Mouse (Mus musculus) bone marrow, adult 2 months (tissue): ENCODE data around the gene Gm17455.

ENCODE experiments used
- CTCF ChIP-seq: fragments of 200-500 bp; IDR thresholded peaks from 2 replicates; pipeline ENCODE4 v1.5.1; 2011; ENCODE audit warnings: low read length, control low read depth; ENCODE audit not compliant: control insufficient read depth, insufficient read depth
- POLR2A ChIP-seq: fragments of 200-500 bp; IDR thresholded peaks from 2 replicates; pipeline ENCODE4 v1.6.1; 2011; ENCODE audit warnings: low read depth, mild to moderate bottlenecking, control low read depth, low read length, borderline replicate concordance; ENCODE audit not compliant: control insufficient read depth

- TF ChIP-seq CTCF (no peak), POLR2A (no peak)
Observed at GRCm38 (mm10) chr10:60351761-60352455, 47.6 kb upstream of the Gm17455 start.
